Mouse (Mus musculus): ENCODE measurements around the gene Grem1. TPM values are rescaled to one million over a fixed set of nuclear protein-coding genes. Genes with fewer than 3 reads are reported as not detected.

Grem1 gene
- total RNA-seq (2017) = not detected in 2 replicates

GRCm38 (mm10) chr2:113758311-113759161, at the start of gene Grem1:
Grem1 (minus strand) TSS chr2:113758646.
- ATAC-seq (replicated peaks; ENCODE audit: low read depth, poor library complexity, severe bottlenecking) = no peak

- ATAC-seq (replicated peaks; ENCODE audit: low read depth, poor library complexity, severe bottlenecking) = peak; percentile 47; the same call in 1 of the 2 replicates
Observed at GRCm38 (mm10) chr2:113807640-113808039, 49.2 kb upstream of the Grem1 start.

DNA sequence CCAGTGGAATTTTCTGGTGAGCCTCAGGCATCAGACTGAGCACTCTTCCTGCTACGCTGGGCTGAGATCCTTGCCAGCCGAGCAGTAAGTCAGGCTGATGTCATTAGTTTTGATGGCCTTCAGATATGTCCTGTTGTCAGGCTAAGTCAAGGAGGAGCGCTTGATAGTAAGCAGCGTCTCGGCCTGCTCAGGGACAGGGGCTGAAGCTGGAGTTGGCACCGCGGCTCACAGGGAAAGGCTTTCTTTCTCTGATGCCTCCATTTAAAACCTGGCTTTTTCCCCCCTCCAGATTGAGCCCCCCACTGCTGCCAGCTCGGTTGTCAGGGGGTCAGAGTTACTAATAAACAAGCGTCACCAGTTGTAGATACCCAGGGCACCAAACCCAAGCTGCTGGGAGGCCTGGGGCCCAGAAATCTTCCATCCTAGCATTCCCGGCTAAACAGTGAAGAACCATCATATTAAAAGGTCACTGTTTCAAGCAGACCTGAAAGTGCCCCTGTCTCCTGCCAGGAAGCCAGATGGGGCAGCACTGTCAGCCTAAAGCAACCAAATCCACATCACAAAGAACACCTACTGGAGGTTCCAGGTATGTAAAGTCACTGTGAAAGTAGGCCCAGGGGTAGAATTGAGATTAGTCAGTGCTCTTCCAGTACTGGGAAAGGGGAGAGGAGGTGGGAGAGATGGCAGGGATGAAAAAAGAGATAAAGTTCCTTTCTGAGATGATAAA, 48.6 kb upstream of the Grem1 start:
- no peak for ATAC-seq (replicated peaks; ENCODE audit: low read depth, poor library complexity, severe bottlenecking)

DNA sequence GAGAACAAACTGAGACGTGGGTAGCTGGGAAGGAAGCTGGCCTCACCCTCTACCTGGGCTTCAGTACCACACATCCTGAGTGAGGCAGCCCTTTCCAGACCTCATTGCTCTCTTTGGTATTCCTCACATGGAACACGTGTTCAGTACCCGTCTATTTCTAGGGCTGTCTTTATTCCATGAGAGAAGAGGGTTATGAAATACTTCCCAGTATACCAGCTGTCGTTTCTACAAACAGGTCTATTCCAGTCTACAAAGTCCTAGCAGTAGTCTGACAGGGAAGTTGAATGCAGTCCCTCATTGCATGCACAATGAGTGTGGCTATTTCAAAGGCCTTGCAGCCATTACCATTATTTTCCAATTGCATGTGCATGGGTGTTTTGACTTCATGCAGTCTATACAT, 47.3 kb upstream of the Grem1 start:
- ATAC-seq (replicated peaks; ENCODE audit: low read depth, poor library complexity, severe bottlenecking) = no peak

DNA sequence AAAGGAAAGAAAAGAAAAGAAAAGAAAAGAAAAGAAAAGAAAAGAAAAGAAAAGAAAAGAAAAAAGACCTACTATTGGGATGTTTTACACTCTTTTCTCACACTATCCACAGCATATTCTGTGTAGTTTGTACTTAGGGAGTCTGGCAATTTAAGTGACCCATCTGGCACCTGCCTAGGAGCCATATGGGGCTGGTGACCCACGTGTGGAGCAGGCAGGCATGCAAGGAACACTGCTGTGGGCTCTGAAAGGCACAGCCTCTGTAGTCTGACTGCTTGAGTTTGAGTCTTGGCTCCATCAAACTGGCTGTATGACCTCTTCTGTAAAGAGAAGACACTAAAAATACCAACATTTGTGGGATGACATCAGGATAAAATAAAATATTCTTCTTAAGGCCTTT, 45.3 kb upstream of the Grem1 start:
- ATAC-seq (replicated peaks; ENCODE audit: low read depth, poor library complexity, severe bottlenecking) = no peak

DNA sequence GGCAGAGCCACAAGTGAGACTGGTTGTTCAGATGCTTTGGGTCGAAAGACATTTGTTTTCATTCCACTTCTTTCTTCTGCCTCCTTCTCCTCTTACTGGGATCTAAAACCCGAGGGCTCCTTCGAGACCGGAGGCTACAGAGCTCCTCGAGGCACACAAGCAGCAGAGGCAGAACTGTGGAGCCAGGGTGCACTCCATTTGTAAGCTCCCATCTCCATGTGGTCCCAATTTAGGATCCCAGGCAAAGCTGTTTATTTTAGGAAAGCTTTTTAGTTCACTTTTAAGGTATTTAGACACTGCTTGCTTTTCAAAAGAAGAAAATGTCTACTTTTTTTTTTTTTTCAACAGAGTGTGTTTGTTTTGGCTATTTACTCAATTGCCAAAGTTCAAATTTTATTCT, 42.4 kb upstream of the Grem1 start:
- ATAC-seq (replicated peaks; ENCODE audit: low read depth, poor library complexity, severe bottlenecking) = no peak

GRCm38 (mm10) chr2:113798605-113799004, 40.2 kb upstream of the Grem1 start:
- ATAC-seq (replicated peaks; ENCODE audit: low read depth, poor library complexity, severe bottlenecking) = no peak

DNA sequence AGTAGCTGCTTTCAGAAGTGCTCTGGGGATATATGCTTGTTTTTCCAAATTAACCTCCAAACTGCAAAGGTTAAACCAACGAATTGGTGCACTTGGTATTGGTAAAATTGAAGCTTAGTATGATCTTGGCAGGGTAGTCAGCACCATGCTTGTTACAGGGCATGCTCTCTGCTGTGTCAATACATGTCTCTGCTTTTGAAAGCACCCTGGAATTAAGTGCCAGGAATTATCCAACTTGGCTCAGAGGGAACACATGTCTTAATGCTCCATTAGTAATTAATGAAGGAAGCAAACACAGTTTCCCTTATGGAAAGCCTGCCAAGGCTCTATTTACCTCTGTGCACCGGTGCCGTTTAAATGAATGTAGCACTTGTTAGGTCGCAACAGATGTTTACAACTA, 36.7 kb upstream of the Grem1 start:
- ATAC-seq (replicated peaks; ENCODE audit: low read depth, poor library complexity, severe bottlenecking) = no peak

- ATAC-seq (replicated peaks; ENCODE audit: low read depth, poor library complexity, severe bottlenecking) = no peak
Observed at GRCm38 (mm10) chr2:113793521-113793920, 35.1 kb upstream of the Grem1 start.

GRCm38 (mm10) chr2:113788821-113789387, 30.5 kb upstream of the Grem1 start:
- no peak for ATAC-seq (replicated peaks; ENCODE audit: low read depth, poor library complexity, severe bottlenecking)

- ATAC-seq (replicated peaks; ENCODE audit: low read depth, poor library complexity, severe bottlenecking) = no peak
Observed at GRCm38 (mm10) chr2:113787882-113788281, 29.4 kb upstream of the Grem1 start.

DNA sequence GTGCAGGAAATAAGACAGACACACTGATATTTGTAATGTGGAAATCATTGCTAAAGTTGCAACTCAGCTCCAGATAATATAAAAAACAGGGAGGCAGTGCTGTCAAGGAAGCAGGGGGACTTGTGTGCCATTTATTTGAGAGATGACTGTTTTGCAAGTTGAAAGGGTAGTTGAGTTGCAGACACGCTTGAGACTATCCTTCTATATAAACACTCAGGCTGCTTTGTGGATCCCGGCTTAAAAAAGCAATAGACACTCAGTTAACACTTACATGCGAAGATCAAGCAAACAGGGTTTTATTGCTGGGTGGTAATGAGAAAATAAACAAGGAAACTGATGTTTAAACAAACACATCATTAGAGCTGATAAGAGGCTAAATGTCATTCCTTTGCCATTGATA, 26.4 kb upstream of the Grem1 start:
- ATAC-seq (replicated peaks; ENCODE audit: low read depth, poor library complexity, severe bottlenecking) = no peak

DNA sequence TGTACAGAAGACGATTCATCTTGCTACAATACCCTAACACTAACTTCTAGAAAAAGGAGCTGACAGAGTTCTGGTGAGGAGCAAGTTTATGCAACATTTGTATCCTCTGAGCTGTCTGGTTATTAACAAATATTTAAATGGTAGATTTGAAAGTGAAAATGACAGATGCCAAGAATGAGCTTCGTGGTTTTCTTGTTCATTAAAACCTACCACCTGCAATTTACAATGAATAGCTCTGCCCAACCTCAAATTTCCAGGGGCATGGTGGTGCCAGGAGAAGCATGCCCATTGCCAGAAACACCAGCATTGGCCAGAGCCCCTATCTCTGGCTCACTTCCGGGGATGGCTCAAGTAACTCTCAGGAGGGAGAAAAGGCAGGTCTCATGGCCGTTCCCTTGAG, 23.1 kb upstream of the Grem1 start:
- ATAC-seq (replicated peaks; ENCODE audit: low read depth, poor library complexity, severe bottlenecking) = no peak

- ATAC-seq (replicated peaks; ENCODE audit: low read depth, poor library complexity, severe bottlenecking) = no peak
Observed at GRCm38 (mm10) chr2:113781107-113781506, 22.7 kb upstream of the Grem1 start.

DNA sequence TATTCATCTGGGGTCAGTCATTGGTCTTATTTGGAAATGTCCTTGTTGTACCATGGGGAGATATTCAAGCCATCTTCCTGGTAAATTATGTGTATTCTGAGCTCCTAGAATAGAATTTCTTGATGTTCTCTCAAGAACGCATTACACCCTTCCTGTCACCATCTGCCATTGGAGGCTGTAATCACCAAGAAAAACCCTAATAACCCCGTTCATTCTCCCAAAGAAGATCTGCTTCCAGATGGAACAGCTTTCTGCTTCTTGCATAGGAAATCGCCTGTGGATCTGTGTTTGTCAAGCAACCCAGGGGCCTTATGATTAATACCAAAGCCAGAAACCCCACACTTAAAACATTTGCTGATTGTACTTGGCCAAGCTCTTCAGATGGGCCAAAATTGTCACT, 20.9 kb upstream of the Grem1 start:
- no peak for ATAC-seq (replicated peaks; ENCODE audit: low read depth, poor library complexity, severe bottlenecking)

- ATAC-seq (replicated peaks; ENCODE audit: low read depth, poor library complexity, severe bottlenecking) = no peak
Observed at GRCm38 (mm10) chr2:113778036-113778435, 19.6 kb upstream of the Grem1 start.

DNA sequence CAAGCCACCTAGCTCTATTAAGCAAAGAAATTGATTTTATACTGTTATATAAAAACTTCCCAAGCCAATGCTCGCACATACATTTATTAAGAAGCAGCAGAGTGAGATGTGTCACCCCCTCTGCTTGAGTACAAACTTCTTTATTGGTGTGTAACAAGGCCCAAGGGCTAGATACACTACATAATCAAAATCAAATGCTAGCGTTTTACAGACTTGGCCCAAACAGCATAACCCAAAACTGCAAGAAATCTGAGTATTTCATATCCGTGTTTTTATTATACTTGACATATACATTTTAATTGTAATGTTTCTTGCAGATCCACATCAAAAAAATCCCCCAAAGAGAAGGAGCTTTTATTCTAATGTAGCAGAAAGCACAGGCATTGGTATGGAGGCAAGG, 17.9 kb upstream of the Grem1 start:
- no peak for ATAC-seq (replicated peaks; ENCODE audit: low read depth, poor library complexity, severe bottlenecking)

DNA sequence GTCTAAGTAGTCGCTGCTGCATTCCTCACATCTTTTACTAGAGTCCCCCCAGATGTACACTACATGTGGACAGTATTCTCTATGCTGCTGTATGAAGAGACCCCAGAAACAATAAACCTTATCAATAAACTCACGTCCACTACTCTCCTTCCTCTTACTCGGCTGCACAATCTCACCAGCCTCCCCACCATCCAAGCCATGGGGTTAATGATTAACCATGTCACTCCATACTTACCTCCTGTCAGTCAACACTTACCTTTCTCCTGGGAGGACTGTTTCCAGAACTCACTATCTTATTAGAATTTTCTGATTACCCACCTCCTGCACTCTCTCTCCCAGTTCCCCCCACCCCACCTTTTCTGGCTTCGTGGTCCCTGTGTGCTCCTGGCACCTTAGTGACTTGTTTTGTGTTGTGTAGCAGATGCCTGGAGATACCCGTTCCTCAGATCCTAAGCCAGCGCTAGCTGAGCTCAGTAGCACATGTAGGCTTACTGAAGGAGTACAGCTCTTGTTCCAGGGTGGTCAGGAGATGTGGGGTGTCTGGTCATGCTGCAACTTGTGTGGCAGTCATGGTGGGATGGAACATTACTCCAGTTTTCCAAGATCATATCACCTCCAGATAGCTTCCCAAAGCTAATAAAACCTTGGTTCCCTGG, 15.8 kb upstream of the Grem1 start:
- no peak for ATAC-seq (replicated peaks; ENCODE audit: low read depth, poor library complexity, severe bottlenecking)

DNA sequence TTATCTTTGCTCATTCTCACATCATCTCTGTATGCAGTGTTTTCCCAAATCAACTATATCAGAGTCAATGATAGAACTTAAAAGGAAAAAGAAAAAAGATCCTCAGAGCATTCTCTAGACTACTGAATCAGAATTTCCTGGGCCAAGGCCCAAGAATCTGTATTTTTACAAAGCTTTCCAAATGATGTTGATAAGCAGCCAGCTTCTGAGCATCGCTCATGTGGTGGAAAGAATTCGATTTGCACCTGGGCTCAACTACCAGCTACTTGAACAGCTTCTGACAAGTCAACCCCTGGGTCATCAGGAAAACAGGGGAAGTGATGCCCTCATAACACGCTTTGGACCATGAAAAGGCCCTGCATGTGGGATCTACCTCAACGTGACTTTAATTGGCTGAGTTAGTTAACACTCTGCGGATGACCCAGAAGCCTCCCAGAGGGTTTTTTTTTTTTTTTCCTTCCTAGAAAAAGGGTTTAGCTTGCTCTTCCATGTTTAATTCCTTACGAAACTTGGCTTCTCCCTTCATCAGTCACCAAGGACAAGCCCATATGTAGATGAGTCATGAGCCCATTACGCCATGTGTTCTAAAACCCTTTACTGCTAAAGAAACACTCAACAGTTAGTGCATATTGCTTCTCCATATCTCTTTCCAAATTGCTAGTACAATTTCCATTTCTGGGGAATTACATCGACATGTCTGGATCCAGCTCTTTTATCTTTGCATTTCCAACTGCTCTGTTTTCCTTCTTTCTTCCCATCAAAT, 10.3 kb upstream of the Grem1 start:
- ATAC-seq (replicated peaks; ENCODE audit: low read depth, poor library complexity, severe bottlenecking) = no peak

DNA sequence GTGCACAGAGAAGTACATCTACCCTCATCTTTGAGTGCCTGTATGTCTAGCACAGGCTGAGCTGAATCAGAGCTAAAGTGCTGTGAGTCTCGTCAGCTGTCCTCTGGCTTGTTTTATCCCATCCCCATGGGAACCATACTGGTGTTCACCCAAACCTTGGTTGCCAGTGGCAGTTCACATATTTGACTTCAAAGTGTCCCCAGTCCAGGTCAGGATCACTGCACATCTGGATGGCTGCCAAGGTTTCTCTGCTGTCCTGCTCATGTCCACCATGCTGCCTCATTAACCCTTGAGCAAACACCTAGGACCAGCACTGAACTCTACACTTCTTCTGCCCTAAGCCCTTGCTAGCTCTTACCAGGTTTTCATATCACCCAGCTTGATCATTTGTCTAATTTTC, 7.4 kb upstream of the Grem1 start:
- ATAC-seq (replicated peaks; ENCODE audit: low read depth, poor library complexity, severe bottlenecking) = no peak
